Mouse (Mus musculus): Measurements from ENCODE around the gene Tubb4b. TPM values are rescaled to one million over a fixed set of nuclear protein-coding genes. Genes with fewer than 3 reads are reported as not detected.

The Tubb4b gene
- polyA plus RNA-seq, 1 experiment from 2014 or later = 554 TPM

DNA sequence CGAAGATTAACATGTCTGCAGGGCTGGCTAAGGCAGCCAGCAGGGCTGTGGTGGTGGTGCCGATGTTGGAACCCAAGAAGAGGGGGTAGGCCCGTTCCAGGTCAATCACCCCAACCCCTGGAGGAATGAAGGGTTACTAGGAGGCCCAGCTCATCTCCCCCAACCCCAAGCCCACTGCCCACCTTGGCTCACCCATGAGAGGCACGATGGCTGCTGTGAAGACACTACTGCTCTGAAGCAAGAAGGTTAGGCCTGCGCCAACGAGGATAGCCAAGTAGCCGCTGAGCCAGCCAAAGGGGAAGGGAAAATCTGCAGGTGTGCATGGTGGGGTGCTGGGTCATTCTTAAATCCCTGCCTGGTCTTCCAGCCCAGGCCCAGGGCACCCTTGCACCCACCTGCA is 6.1 kb upstream of the Tubb4b start:
- WGBS = 85% methylated on average over 7 of the region's 7 CpGs
- Histone ChIP-seq H3K27me3 (peaks cover 39% of the 10 kb centered on the region; the same call in 1 of the 2 replicates), H3K36me3 (no peaks in the 10 kb centered on the region), H3K9ac (no peak overlapping the region), H3K4me3 (no peak overlapping the region), H3K27ac (no peak overlapping the region), H3K4me2 (no peak overlapping the region), H3K4me1 (peaks cover 15% of the 10 kb centered on the region), H3K9me3 (no peaks in the 10 kb centered on the region)
- no peak for ATAC-seq (ENCODE audit: insufficient number of reproducible peaks, low FRiP score, low TSS enrichment, low read depth)

- Histone ChIP-seq H3K9me3 (no peaks in the 10 kb centered on the region), H3K4me3 (no peak overlapping the region), H3K36me3 (no peaks in the 10 kb centered on the region), H3K4me1 (peaks cover 19% of the 10 kb centered on the region), H3K9ac (no peak overlapping the region), H3K27ac (no peak overlapping the region), H3K27me3 (peaks cover 33% of the 10 kb centered on the region; the same call in 1 of the 2 replicates), H3K4me2 (no peak overlapping the region)
- no peak for ATAC-seq (ENCODE audit: insufficient number of reproducible peaks, low FRiP score, low TSS enrichment, low read depth)
- 77% methylated on average over 5 of the region's 5 CpGs for WGBS
These were observed 5.1 kb upstream of the Tubb4b start for GRCm38 (mm10) chr2:25229582-25229981.

DNA sequence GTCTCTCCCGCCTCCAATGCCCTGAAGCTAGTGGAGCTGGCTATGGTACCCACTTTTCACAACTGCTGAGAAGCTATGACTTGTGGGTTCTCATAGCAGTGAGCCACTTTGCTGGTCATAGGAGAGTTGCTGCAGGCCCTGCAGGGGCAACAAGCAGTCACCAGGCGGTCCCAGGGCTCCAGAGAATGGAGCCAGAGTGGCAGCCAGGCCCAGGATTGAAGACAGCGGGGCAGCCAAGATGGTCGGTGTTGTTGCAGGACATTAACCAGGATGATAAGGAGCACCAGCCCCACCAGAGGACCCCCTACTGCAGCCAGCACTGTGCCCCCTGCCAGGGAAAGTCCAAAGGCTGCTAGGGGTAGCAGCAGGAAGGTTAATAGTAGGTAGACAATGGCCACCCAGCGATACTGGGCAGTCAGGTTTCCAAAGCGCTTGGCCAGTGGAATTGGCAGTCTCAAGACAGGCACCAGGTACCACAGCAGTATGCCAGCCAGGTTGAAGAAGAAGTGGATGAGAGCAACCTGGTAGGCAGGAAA is 4.6 kb upstream of the Tubb4b start:
- 64% methylated on average over 6 of the region's 6 CpGs for WGBS
- Histone ChIP-seq H3K36me3 (no peaks in the 10 kb centered on the region), H3K27ac (no peak overlapping the region), H3K9me3 (no peaks in the 10 kb centered on the region), H3K4me3 (no peak overlapping the region), H3K9ac (no peak overlapping the region), H3K27me3 (peaks cover 29% of the 10 kb centered on the region; the same call in 1 of the 2 replicates), H3K4me1 (peaks cover 19% of the 10 kb centered on the region), H3K4me2 (peak overlapping the region; percentile 21; the same call in 1 of the 2 replicates)
- ATAC-seq (ENCODE audit: insufficient number of reproducible peaks, low FRiP score, low TSS enrichment, low read depth) = no peak

GRCm38 (mm10) chr2:25228431-25228889 is 4.0 kb upstream of the Tubb4b start:
- ATAC-seq (ENCODE audit: insufficient number of reproducible peaks, low FRiP score, low TSS enrichment, low read depth) = no peak
- Histone ChIP-seq H3K4me2 (peak overlapping the region; percentile 21), H3K27ac (peak overlapping the region; percentile 43), H3K4me1 (peaks cover 23% of the 10 kb centered on the region), H3K36me3 (no peaks in the 10 kb centered on the region), H3K27me3 (peaks cover 25% of the 10 kb centered on the region; the same call in 1 of the 2 replicates), H3K4me3 (peak overlapping the region; percentile 11; the same call in 1 of the 2 replicates), H3K9ac (no peak overlapping the region), H3K9me3 (no peaks in the 10 kb centered on the region)
- WGBS = 1% methylated on average over 7 of the region's 7 CpGs

GRCm38 (mm10) chr2:25227406-25227805 is 2.9 kb upstream of the Tubb4b start:
- no peaks in the 10 kb centered on the region for H3K36me3 ChIP-seq
- peaks cover 27% of the 10 kb centered on the region for H3K4me1 ChIP-seq
- peaks cover 22% of the 10 kb centered on the region; the same call in 1 of the 2 replicates for H3K27me3 ChIP-seq
- H3K4me2 ChIP-seq = no peak overlapping the region
- WGBS = 82% methylated on average over 4 of the region's 4 CpGs
- no peak overlapping the region for H3K9ac ChIP-seq
- H3K27ac ChIP-seq = no peak overlapping the region
- ATAC-seq (ENCODE audit: insufficient number of reproducible peaks, low FRiP score, low TSS enrichment, low read depth) = no peak
- no peak overlapping the region for H3K4me3 ChIP-seq
- H3K9me3 ChIP-seq = no peaks in the 10 kb centered on the region

- H3K27me3 ChIP-seq = peaks cover 22% of the 10 kb centered on the region; the same call in 1 of the 2 replicates
- H3K36me3 ChIP-seq = peaks cover 4% of the 10 kb centered on the region
- no peak overlapping the region for H3K9ac ChIP-seq
- H3K27ac ChIP-seq = no peak overlapping the region
- 71% methylated on average over 5 of the region's 5 CpGs for WGBS
- peaks cover 27% of the 10 kb centered on the region for H3K4me1 ChIP-seq
- H3K4me2 ChIP-seq = 0 out of 2 replicates have a peak overlapping the region, but pooled peaks have one; percentile 5
- H3K9me3 ChIP-seq = no peaks in the 10 kb centered on the region
- ATAC-seq (ENCODE audit: insufficient number of reproducible peaks, low FRiP score, low TSS enrichment, low read depth) = no peak
- no peak overlapping the region for H3K4me3 ChIP-seq
These were observed 2.4 kb upstream of the Tubb4b start for GRCm38 (mm10) chr2:25226864-25227263.

DNA sequence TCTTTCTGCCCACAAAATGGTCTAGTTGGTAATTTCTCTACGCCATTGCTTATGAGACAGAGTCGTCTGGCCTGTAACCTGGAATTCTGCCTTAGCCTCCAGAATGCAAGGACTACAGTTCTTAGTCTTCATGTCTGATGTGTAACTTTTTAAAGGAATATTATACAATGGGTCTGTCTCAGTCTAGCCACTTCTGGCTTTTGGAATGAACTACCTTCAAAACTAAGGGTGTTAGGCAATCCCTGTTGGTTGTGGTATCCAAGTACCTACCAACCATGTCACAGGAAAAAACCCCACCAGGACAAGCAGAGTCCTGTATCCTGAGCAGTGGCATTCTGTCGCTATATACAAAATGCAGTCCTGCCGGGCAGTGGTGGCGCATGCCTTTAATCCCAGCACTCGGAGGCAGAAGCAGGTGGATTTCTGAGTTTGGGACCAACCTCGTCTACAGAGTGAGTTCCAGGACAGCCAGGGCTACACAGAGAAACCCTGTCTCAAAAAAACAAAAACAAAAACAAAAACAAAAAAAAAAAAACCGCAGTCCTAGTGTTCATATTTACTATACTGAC is 1.4 kb upstream of the Tubb4b start:
- no peaks in the 10 kb centered on the region for H3K9me3 ChIP-seq
- WGBS = 72% methylated on average over 8 of the region's 8 CpGs
- H3K36me3 ChIP-seq = peaks cover 11% of the 10 kb centered on the region
- H3K4me1 ChIP-seq = peaks cover 27% of the 10 kb centered on the region
- H3K27ac ChIP-seq = peak overlapping the region; percentile 98
- no peak for ATAC-seq (ENCODE audit: insufficient number of reproducible peaks, low FRiP score, low TSS enrichment, low read depth)
- H3K27me3 ChIP-seq = peaks cover 12% of the 10 kb centered on the region; the same call in 1 of the 2 replicates
- peak overlapping the region; percentile 60 for H3K4me3 ChIP-seq
- peak overlapping the region; percentile 41; the same call in 1 of the 2 replicates for H3K4me2 ChIP-seq
- H3K9ac ChIP-seq = no peak overlapping the region

- peaks cover 11% of the 10 kb centered on the region for H3K36me3 ChIP-seq
- H3K9ac ChIP-seq = peak overlapping the region; percentile 44; the same call in 1 of the 2 replicates
- H3K27me3 ChIP-seq = 0 out of 2 replicates have a peak, but pooled peaks cover 6% of the 10 kb centered on the region
- peak; percentile 97 for ATAC-seq (ENCODE audit: insufficient number of reproducible peaks, low FRiP score, low TSS enrichment, low read depth)
- H3K27ac ChIP-seq = peak overlapping the region; percentile 98
- peak overlapping the region; percentile 41 for H3K4me2 ChIP-seq
- 2% methylated on average over 41 of the region's 41 CpGs for WGBS
- peak overlapping the region; percentile 94 for H3K4me3 ChIP-seq
- H3K4me1 ChIP-seq = peaks cover 27% of the 10 kb centered on the region
- no peaks in the 10 kb centered on the region for H3K9me3 ChIP-seq
These were observed 557 bp upstream of the Tubb4b start for GRCm38 (mm10) chr2:25224766-25225752.

- 0 out of 2 replicates have a peak, but pooled peaks have one; percentile 2 for ATAC-seq (ENCODE audit: insufficient number of reproducible peaks, low FRiP score, low TSS enrichment, low read depth)
- H3K36me3 ChIP-seq = peaks cover 11% of the 10 kb centered on the region
- under 1% methylated on average over 48 of the region's 53 CpGs for WGBS
- no peaks in the 10 kb centered on the region for H3K27me3 ChIP-seq
- H3K9me3 ChIP-seq = no peaks in the 10 kb centered on the region
- peaks cover 24% of the 10 kb centered on the region for H3K4me1 ChIP-seq
- peak overlapping the region; percentile 95 for H3K27ac ChIP-seq
- H3K9ac ChIP-seq = peak overlapping the region; percentile 93
- peak overlapping the region; percentile 86 for H3K4me2 ChIP-seq
- peak overlapping the region; percentile 94 for H3K4me3 ChIP-seq
These were observed 616 bp downstream of the Tubb4b start for GRCm38 (mm10) chr2:25223681-25224491.

GRCm38 (mm10) chr2:25221331-25221772 is 3.1 kb downstream of the Tubb4b start:
- Histone ChIP-seq H3K4me1 (peaks cover 16% of the 10 kb centered on the region), H3K27me3 (no peaks in the 10 kb centered on the region), H3K9ac (no peak overlapping the region), H3K36me3 (peaks cover 11% of the 10 kb centered on the region), H3K4me3 (no peak overlapping the region), H3K27ac (no peak overlapping the region), H3K9me3 (no peaks in the 10 kb centered on the region), H3K4me2 (no peak overlapping the region)
- 70% methylated on average over 5 of the region's 5 CpGs for WGBS
- no peak for ATAC-seq (ENCODE audit: insufficient number of reproducible peaks, low FRiP score, low TSS enrichment, low read depth)

DNA sequence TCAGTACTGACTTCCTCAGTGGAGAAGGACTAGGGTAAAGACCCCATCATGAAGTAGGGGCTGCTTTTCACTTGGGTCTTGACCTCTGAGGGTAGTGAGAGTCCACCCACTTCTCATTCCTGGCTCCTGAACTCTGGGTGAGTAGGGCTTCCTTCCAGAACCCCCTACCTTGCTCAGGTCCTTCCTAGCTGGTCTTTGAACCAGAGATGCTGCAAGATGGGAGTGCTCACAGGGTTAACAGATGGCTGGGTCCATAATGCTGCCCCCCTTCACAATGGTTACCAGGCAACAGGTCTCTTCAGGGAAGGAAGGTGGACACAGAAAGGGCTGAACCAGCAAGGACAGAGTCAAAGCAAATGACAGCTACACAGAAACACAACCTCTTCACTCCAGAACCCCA is 6.1 kb downstream of the Tubb4b start, which contains the start of gene Fam166a:
TSS of gene Fam166a (plus strand) at position 301 of the 400 bp plus-strand sequence.
- H3K27ac ChIP-seq = no peak within 1 kb of the TSS
- H3K4me3 ChIP-seq = no peak within 1 kb of the TSS
- ATAC-seq (ENCODE audit: insufficient number of reproducible peaks, low FRiP score, low TSS enrichment, low read depth) = no peak
- no peak within 1 kb of the TSS for H3K9ac ChIP-seq
- peaks cover 3% of the 10 kb centered on the region for H3K4me1 ChIP-seq
- 0 out of 2 replicates have a peak, but pooled peaks cover 4% of the 10 kb centered on the region for H3K27me3 ChIP-seq
- H3K36me3 ChIP-seq = peaks cover 11% of the 10 kb centered on the region
- H3K9me3 ChIP-seq = no peaks in the 10 kb centered on the region
- H3K4me2 ChIP-seq = no peak within 1 kb of the TSS

Measured in limb, embryonic 15.5 days (tissue).